Mouse (Mus musculus) neutrophil, adult 5-6 weeks (primary cell): ENCODE measurements around the gene Rbx1. TPM values are rescaled to one million over a fixed set of nuclear protein-coding genes. Genes with fewer than 3 reads are reported as not detected.
A peak's percentile ranks its signal among the peaks of the same experiment; 100 is the strongest.

Source experiments
- ATAC-seq: fragments of 151-379, 151-347 bp; 2 replicates; pipeline ENCODE4 v1.8.0; 2017; ENCODE audit warnings: mild to moderate bottlenecking, moderate TSS enrichment; ENCODE audit not compliant: insufficient number of reproducible peaks, poor library complexity, low FRiP score, severe bottlenecking; ENCODE audit errors: extremely low read depth
- total RNA-seq: library from RNA; stranded (forward); fragments of 200-1000 nt; gene quantifications from 2 replicates; pipeline ENCODE4 v1.2.3, GENCODE M21; 2017

Rbx1 gene
- total RNA-seq, result 86.8 and 107 TPM in 2 replicates

DNA sequence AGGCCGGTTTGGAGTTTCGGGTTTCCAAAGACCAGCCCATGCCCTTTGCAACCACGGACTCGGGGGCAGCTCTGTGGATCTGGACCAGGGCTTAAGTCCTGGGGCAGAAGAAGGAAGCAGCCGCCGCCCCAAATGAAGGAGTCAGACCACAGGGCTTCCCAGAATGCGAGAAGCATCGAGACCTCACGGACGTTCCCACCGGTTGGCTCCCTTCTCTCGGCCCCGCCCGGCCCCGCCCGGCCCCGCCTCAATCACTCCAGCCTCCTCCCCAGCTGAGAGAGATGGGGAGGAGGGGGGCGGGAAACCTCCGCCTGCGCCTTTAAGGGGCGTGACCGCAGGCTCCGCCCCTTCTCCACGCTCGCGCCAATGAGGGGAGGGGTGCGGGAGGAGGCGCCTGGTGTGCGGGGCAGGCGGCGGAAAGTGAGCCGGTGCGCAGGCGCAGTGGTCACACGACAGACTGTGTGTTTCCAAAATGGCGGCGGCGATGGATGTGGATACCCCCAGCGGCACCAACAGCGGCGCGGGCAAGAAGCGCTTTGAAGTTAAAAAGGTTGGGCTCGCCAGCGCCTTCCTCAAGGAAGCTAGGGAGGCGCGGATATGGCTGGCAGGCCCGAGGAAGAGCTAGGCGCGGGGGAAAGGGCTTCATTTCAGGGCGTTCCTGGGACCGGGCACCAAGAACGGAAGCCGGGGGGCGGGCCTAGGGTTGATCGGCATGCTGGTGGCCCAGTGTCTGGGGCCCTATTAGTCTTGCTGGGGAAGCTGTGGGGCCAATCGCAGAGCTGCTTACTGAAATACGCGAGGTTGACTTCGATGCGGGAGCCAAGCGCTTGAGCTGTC is at the start of gene Rbx1:
Gene Rbx1 (plus strand): TSS at position 396 of the 837 bp plus-strand sequence.
- peak; percentile 90 for ATAC-seq

DNA sequence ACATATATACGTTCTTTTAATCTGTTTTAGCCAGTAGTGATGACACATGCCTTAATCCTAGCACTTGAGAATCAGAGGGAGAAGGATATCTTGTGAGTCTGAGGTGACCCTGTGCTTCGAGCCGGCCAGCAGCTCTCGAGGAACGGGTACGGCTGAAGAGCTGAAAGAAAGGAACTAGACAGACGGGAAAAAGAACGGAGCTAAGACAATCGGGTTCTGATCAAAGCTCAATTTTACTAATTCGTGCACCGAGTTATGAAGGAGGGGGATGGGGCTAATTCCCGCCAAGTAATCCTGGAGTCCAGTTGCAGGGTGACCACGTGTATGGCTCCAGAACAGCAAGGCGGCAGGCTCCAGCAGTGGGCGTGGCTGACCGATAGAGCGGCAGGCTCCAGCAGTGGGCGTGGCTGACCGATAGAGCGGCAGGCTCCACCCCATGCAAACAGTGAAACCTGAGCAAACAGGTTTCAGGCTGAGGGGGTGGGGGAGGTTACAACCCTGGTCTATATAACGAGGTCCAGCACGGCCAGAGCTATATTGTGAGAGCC is 49.3 kb upstream of the Rbx1 start:
- peak; percentile 72 for ATAC-seq

GRCm38 (mm10) chr15:81418065-81418464 is 48.0 kb upstream of the Rbx1 start:
- ATAC-seq, result no peak

GRCm38 (mm10) chr15:81421454-81421853 is 44.6 kb upstream of the Rbx1 start:
- ATAC-seq, result no peak

DNA sequence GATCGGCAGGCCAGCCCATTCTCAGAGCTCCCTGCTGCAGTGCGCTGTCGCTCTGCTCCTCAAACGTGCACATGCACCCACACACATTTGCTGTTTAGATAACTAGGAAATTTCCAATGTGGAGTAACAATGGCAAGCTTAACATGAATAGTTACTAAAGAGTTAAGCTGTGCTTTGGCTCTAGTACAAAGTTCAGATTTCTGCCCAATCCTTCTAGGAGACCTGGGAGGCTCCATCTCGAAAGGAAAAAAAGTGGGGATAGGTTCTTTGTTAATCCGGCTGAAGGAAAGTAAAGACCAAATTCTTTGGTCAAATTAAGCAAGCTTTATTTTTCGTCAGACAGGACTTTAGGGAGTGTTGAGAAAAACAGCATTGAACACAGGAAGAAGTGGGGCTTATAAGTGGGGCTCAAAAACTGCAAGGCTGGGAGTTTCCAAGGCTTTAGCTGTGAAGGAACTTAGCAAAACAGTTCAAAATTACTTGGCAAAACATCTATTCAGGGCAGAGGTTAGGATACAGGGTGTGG is 43.9 kb upstream of the Rbx1 start:
- no peak for ATAC-seq

DNA sequence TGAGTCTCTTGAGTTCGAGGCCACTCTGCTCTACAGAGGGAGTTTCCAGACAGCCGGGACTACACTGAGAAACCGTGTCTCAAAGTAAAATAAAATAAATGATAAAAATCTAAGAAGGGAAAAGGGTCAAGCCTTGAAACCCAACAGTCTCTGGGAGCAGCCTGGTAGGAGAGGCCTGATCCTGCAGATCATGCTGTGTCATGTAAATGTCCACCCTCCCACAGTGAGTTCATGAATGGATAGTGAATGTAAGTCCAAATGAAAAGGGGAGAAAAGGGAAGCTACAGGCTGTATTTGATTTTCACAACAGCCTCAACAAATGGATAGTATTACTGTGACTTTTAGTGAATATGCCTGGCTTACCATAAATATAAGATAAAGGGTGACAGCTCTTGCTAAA is 40.8 kb upstream of the Rbx1 start:
- no peak for ATAC-seq

- no peak for ATAC-seq
Observed at GRCm38 (mm10) chr15:81427947-81428346, 38.1 kb upstream of the Rbx1 start.

DNA sequence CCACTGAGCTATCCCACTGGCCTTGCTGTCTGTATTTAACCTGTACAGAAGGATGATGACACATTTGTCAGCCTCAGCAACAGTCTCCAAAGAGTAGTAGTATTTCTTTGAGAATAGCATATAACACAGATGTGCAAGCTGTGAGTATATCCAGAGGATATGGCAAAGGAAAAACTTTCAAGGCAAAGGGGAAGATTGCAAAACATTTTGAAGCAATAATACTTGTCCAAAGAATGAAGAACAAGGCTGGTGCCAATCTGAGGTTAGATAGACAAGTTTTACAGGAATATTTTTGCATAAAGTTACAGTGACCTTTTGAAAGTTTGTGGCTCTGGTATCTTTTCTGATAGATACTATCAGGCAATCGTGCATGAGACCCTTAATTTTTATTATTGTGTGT is 34.9 kb upstream of the Rbx1 start:
- no peak for ATAC-seq

DNA sequence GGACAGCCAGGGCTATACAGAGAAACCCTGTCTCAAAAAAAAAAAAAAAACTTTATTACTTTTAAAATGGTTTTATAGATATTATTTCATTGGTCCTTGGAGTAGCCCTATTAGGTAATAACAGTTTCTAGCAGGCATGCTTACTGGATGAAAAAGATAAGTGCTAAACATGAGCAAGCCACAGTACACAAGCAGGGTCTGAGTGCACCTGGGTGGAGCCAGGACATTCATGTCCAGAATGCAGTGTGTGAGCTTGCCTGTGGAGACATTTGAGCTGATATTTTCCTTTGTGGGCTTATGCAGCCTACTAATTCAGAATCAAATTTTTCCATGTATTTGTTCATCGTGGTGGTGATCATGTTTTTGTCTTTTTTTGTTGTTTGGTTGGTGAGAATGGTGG is 27.8 kb upstream of the Rbx1 start:
- no peak for ATAC-seq

- ATAC-seq, result no peak
Observed at GRCm38 (mm10) chr15:81439236-81439635, 26.9 kb upstream of the Rbx1 start.

- peak; percentile 78; the same call in 1 of the 2 replicates for ATAC-seq
Observed at GRCm38 (mm10) chr15:81448463-81448862, 17.6 kb upstream of the Rbx1 start.

- no peak for ATAC-seq
Observed at GRCm38 (mm10) chr15:81461523-81461922, 4.6 kb upstream of the Rbx1 start.

- no peak for ATAC-seq
Observed at GRCm38 (mm10) chr15:81465016-81465660, 958 bp upstream of the Rbx1 start.

DNA sequence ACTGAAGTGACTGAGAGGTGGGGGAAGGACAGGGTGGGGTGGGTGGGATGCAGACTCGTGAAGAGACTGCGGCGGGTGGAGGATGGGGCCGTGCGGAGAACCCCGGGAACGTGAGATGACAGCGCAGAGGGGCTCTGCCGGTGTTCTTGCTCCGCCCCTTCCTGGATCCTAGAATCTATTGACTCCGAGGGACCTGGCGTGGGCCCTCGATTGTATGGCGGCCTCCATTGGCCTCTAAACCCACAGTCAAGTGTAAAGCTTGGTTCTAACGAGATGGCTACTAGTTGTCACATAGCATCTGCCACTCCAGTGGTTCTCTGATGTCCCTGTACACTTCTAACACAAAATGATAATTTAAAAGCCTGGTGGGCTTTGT is 630 bp downstream of the Rbx1 start:
- ATAC-seq, result 0 out of 2 replicates have a peak, but pooled peaks have one; percentile 0

DNA sequence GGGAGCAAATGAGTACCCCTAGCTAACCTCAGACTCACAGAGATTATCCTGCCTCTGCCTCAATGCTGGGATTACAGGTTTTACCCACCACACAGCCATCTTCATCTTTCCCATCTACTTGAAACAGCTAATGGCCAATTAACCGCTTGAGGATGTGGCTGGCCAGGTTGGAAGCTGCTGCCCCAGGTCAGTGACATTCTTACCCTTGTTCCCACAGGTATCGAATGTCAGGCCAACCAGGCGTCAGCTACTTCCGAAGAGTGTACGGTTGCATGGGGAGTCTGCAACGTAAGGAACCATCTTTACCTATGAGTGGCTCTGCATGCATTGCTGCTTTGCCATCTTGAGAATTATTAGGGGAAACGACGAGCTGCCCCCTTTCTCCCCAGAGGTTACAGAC is 4.6 kb downstream of the Rbx1 start:
- ATAC-seq, result no peak

DNA sequence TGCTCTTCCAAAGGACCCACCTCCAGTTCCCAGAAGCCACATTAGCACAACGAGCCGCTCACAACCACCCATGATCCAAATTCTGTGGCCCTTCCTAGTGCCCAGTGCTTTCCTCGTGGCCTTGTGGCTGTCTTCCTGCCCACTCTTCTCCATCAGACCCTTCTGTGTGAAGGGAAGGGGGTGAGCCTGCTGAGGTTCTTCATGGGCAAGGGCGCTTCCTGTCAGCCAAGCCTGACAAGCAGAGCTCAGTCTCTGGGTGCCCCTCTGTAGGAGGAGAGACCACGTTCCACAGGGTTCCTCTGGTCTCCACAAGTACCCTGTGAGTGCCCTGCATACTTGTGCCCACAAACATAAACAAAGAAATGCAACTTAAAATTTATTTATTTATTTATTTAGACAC is 6.2 kb downstream of the Rbx1 start:
- no peak for ATAC-seq

DNA sequence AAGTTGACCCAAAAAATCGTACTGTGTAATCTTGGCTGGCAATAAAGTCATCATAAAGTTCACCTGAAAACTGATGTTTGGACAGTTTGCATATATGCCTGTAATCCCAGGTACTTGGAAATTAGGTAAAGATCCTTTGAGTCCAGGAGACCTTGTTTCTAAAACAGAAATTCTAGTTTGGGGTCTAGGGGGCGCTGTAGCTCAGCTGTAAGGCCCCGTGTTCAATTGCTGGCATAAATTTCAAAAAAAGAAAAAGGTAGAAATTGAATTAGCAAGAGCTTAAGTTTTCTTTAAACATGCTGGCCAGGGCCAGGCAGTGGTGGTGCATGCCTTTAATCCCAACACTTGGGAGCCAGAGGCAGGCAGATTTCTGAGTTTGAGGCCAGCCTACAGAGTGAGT is 9.6 kb downstream of the Rbx1 start:
- ATAC-seq, result no peak

GRCm38 (mm10) chr15:81476597-81476996 is 10.5 kb downstream of the Rbx1 start:
- ATAC-seq, result no peak

DNA sequence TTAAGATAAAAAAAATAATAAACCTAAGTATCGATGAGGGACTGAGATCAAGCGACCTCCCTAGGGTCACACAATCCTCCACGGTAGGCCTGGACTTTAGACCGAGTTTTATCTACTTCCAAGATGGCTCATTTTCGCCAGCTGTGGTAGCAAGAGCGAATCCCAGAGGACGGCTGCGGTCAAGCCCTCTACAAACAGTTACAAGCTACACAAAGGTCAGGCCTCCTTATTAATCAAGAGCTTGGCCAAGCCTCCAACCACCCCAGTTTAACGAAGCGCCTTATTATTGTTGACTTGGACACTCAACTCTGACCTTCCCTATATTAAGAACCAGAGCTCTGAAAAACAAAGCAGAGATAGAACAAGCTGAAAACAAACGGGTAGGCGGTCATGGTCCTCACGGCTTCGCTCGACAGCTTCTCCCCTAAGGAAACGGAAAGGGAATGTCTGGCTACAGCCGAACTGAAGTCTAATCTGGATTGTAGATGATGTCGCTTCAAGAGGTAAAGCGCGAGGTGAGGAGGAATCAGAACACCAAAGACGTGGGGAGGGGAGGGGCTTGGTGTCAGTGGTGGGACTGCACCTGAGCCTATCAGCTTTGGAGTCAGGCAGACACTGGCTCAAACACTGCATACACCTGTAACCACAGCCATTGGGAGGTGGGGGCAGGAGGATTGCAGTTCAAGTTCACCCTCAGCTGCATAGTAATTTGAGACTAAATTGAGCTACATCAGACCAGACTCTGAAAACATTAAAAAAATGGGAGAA is 13.5 kb downstream of the Rbx1 start:
- no peak for ATAC-seq
